Comparison of ENCODE assay signal across 8 mouse cellular contexts in the genomic region with DNA sequence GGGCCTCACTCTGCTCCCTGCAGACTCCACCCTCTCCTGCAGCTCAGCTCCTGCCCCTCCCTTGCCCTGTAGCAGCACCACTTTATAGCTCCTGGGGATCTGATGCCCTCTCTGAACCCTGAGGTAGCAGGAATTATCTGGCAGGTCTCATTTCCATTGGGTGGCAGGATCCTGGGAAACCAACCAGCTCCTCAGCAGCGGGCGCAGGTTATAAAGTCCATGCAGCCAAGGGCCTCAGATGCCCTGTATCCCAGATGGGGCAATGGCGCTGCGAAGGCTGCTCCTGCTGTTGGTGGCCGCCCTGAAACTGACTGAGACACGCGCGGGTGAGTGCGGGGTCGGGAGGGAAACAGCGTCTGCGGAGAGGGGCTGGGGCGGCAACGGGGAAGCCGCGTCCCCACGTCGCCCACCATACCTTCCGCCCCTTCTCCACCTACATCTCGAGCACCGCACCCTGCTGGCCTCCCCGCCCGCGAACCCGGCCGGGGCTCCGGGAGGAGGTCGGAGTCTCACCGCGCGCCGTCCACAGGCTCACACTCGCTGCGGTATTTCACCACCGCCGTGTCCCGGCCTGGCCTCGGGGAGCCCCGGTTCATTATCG. TPM values are rescaled to one million over a fixed set of nuclear protein-coding genes. Genes with fewer than 3 reads are reported as not detected.
DNase-seq lines count a peak whose midpoint lies in the region; ATAC-seq lines count a peak whose summit lies in the region.

A gene (plus strand): TSS at position 172 of the 601 bp plus-strand sequence.

- H3K9ac ChIP-seq in intestine, embryonic 15.5 days = peak within 1 kb of the TSS; percentile 46

- H3K36me3 ChIP-seq in embryonic facial prominence, embryonic 10.5 days (replicated peaks) = no peaks in the 10 kb centered on the region
- H3K36me3 ChIP-seq in intestine, embryonic 15.5 days = no peaks in the 10 kb centered on the region

- H3K9me3 ChIP-seq in embryonic facial prominence, embryonic 10.5 days = no peaks in the 10 kb centered on the region
- no peaks in the 10 kb centered on the region for H3K9me3 ChIP-seq in intestine, embryonic 15.5 days

- peaks cover 12% of the 10 kb centered on the region for H3K4me1 ChIP-seq in embryonic facial prominence, embryonic 10.5 days
- peaks cover 8% of the 10 kb centered on the region for H3K4me1 ChIP-seq in intestine, embryonic 15.5 days (replicated peaks)

- H3K4me3 ChIP-seq in embryonic facial prominence, embryonic 10.5 days = peak within 1 kb of the TSS; percentile 56
- H3K4me3 ChIP-seq in intestine, embryonic 15.5 days (replicated peaks) = peak within 1 kb of the TSS; percentile 48

- no peak within 1 kb of the TSS for H3K27ac ChIP-seq in embryonic facial prominence, embryonic 10.5 days (replicated peaks)
- H3K27ac ChIP-seq in intestine, embryonic 15.5 days = no peak within 1 kb of the TSS; the same call in 1 of the 2 replicates

- WGBS in embryonic facial prominence, embryonic 10.5 days = 2% methylated on average over 40 of the region's 40 CpGs
- WGBS in intestine, embryonic 15.5 days = under 1% methylated on average over 40 of the region's 40 CpGs

- peak; percentile 7 for DNase-seq in kidney, adult 11 months
- no peak for DNase-seq in kidney, adult 8-10 months
- peak; percentile 30 for DNase-seq in embryonic facial prominence, embryonic 10.5 days (ENCODE audit: low spot score)
- DNase-seq in thymus, postnatal 4 days = peak; percentile 68
- no peak for DNase-seq in layer of hippocampus, adult 9-11 months

- peaks cover 63% of the 10 kb centered on the region for H3K27me3 ChIP-seq in embryonic facial prominence, embryonic 10.5 days (replicated peaks; ENCODE audit: low read depth, poor library complexity, severe bottlenecking)
- peaks cover 21% of the 10 kb centered on the region for H3K27me3 ChIP-seq in intestine, embryonic 15.5 days (replicated peaks)

- H3K4me2 ChIP-seq in intestine, embryonic 15.5 days (replicated peaks) = peak within 1 kb of the TSS; percentile 83

- ATAC-seq in intestine, embryonic 15.5 days = peak; percentile 94
- peak; percentile 31; the same call in 1 of the 2 replicates for ATAC-seq in megakaryocyte progenitor cell, adult 5-6 weeks (replicated peaks; ENCODE audit: poor library complexity)
- no peak for ATAC-seq in frontal cortex, adult (ENCODE audit: low TSS enrichment)

RNA-seq across cellular contexts. Expression of the gene that starts here (rescaled TPM):
- 0.75 and 0.88 TPM in 2 replicates for polyA plus RNA-seq in embryonic facial prominence, embryonic 10.5 days (2016; fragmentation: Nextera tagmentation; extraction: Ambion mirVana)
- polyA plus RNA-seq in intestine, embryonic 15.5 days (2015; fragmentation: Nextera tagmentation; extraction: Ambion mirVana) = 84.5 and 93.5 TPM in 2 replicates
- not detected in 2 replicates for total RNA-seq in megakaryocyte progenitor cell, adult 5-6 weeks (2015)
- not detected in 2 replicates for total RNA-seq in megakaryocyte progenitor cell, adult 5-6 weeks (2017)

Comparison
In these comparisons a context has a peak if more than half of its experiments do, and no peak if none do; other contexts are left out.
1. RNA of the gene that starts here (polyA plus RNA-seq): 84.5 to 93.5 TPM in intestine, embryonic 15.5 days; 0.75 to 0.88 TPM in embryonic facial prominence, embryonic 10.5 days; every median in the first group is over 10 times any median in the second.
2. DNase-seq: peak in kidney, adult 11 months (single experiment) and thymus, postnatal 4 days (single experiment); none in kidney, adult 8-10 months (0 of 2) and layer of hippocampus, adult 9-11 months (single experiment).
3. Peak in DNase-seq and H3K4me3 ChIP-seq in embryonic facial prominence, embryonic 10.5 days; RNA of the gene not detected or under 1 TPM.
4. Peak in ATAC-seq in megakaryocyte progenitor cell, adult 5-6 weeks; RNA of the gene not detected or under 1 TPM.